Mouse (Mus musculus) olfactory bulb, adult 2 months (tissue): ENCODE results near the gene Tfg. TPM values are rescaled to one million over a fixed set of nuclear protein-coding genes. Genes with fewer than 3 reads are reported as not detected.

Experiments
- H3K27ac ChIP-seq: fragments of 200-500 bp; 2 replicates; pipeline ENCODE4 v1.5.1; 2012; ENCODE audit warnings: low read depth, low read length; ENCODE audit not compliant: insufficient read depth
- H3K4me1 ChIP-seq: fragments of 200-500 bp; 2 replicates; pipeline ENCODE4 v1.6.1; 2012; ENCODE audit warnings: low read length; ENCODE audit not compliant: control insufficient read depth, insufficient read depth
- H3K4me3 ChIP-seq: fragments of 200-500 bp; 2 replicates; pipeline ENCODE4 v1.5.1; 2012; ENCODE audit warnings: mild to moderate bottlenecking, low read depth, low read length, moderate library complexity; ENCODE audit not compliant: insufficient read depth
- CTCF ChIP-seq: fragments of 200-500 bp; IDR thresholded peaks from 2 replicates; pipeline ENCODE4 v1.5.1; 2012; ENCODE audit warnings: low read depth, mild to moderate bottlenecking, low read length, moderate library complexity; ENCODE audit not compliant: insufficient read depth
- POLR2A ChIP-seq: fragments of 200-500 bp; IDR thresholded peaks from 2 replicates; pipeline ENCODE4 v1.6.1; 2012; ENCODE audit warnings: mild to moderate bottlenecking, low read depth, low read length, moderate library complexity; ENCODE audit not compliant: insufficient read depth
- WGBS: fragments of 180-500 bp; shearing (Covaris S2); methylation state at CpG from one replicate; pipeline ENCODE4 v1.1.7; 2018; 5-methylcytosine and 5-hydroxymethylcytosine counted together
- polyA plus RNA-seq: library from polyadenylated mRNA; stranded (reverse); fragments of >200 nt; gene quantifications from 2 replicates; pipeline ENCODE4 v1.2.4, GENCODE M21; 2012; ENCODE audit warnings: low replicate concordance; ENCODE audit not compliant: missing spikeins, insufficient read depth, insufficient read length

Gene Tfg
- polyA plus RNA-seq, 1 experiment: not detected

DNA sequence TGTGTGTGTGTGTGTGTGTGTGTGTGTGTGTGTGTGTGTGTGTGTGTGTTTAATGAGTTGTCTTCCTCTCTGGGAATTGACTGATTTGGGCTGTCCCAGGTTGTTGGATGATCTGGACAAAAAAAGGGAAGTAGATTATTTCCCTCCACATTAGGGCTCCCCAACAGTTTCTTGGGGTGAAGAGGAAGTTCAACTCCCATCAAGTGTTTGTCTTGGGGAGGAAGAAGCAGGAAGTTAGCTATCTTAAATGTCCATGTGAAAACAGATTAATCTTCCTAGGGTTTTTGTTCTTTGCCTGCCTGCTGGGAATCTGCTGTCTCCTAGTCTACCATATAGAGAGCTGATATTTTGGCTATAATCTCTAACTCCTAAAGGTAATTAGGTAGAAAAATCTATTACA is 58.4 kb downstream of the Tfg start:
- no peak for TF ChIP-seq POLR2A
- no peak for TF ChIP-seq CTCF
- no peak overlapping the region for H3K4me3 ChIP-seq
- no peak overlapping the region for H3K27ac ChIP-seq
- no peaks in the 10 kb centered on the region for H3K4me1 ChIP-seq

- 74% methylated on average over 12 of the region's 12 CpGs for WGBS
- Histone ChIP-seq H3K27ac (no peak overlapping the region), H3K4me3 (no peak overlapping the region), H3K4me1 (no peaks in the 10 kb centered on the region)
- no peak for TF ChIP-seq POLR2A
- TF ChIP-seq CTCF: no peak
These were observed 61.9 kb downstream of the Tfg start for GRCm38 (mm10) chr16:56655193-56655910.

DNA sequence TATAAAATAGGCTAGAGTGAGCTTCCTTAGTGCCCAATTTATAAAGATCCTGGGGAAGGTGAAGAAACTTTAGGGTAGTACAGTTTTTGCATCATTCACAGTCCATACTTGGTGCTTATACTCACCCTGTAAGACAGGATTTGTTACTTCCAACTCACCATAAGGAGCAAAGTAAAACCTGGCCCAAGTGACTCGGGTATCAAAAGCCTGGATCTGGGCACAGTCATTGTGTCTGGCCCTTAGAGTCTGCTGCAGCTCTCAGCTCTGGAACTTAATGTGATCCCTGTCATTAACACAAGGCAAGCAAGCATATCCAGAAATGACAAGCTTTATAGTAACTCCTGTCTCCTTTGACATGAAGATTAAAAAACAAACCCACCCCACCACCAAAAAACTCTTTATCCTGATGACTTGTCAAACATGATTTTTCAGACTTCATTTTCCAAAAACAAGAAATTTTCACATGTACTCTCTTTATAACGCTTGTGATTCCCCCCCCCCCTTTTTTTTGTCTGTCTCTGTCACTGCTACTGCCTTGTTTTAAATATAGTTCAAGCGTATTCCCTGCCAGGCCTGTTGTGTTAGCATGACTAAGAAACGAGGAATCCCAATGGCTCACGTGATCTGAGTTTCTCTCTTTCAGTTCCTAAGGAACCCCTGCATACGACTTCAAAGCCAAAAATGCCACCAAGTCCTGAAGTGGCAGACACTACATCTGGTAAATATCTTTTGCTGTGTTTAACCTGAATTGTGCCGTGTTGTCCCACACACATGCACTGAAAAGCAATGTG is 70.7 kb downstream of the Tfg start:
- no peak for TF ChIP-seq POLR2A
- TF ChIP-seq CTCF: no peak
- no peak overlapping the region for H3K27ac ChIP-seq
- H3K4me3 ChIP-seq: no peak overlapping the region
- no peaks in the 10 kb centered on the region for H3K4me1 ChIP-seq
- WGBS: 57% methylated on average over 7 of the region's 7 CpGs

- 23% methylated on average over 2 of the region's 2 CpGs for WGBS
- no peaks in the 10 kb centered on the region for H3K4me1 ChIP-seq
- H3K27ac ChIP-seq: no peak overlapping the region
- no peak for TF ChIP-seq POLR2A
- no peak for TF ChIP-seq CTCF
- H3K4me3 ChIP-seq: no peak overlapping the region
These were observed 72.0 kb downstream of the Tfg start for GRCm38 (mm10) chr16:56645251-56645650.

Other genes starting within 250 kb of the Tfg start
- gene Abi3bp, start 239.6 kb downstream of the Tfg start, polyA plus RNA-seq: not detected in 2 replicates
- gene Adgrg7, start 78.4 kb upstream of the Tfg start, polyA plus RNA-seq: not detected in 2 replicates
- gene Tmem45a, start 168.7 kb upstream of the Tfg start, polyA plus RNA-seq: not detected in 2 replicates
- gene Lnp1, start 210.6 kb upstream of the Tfg start, polyA plus RNA-seq: not detected in 2 replicates